Mouse (Mus musculus) heart, adult 2 months (tissue): ENCODE results near the gene Hist1h1a. TPM values are rescaled to one million over a fixed set of nuclear protein-coding genes. Genes with fewer than 3 reads are reported as not detected.
"Not testable (repeated sequence)": the region's sequence is repeated elsewhere in the genome, so short reads cannot be mapped to it uniquely, and the experiment has no call there.

Experiments
- DNase-seq, 2 experiments: peaks; one replicate each; pipeline ENCODE4 v3.0.0; 2021
- H3K27ac ChIP-seq: fragments of 200-600 bp; 2 replicates; pipeline ENCODE4 v1.8.1; 2022
- H3K27me3 ChIP-seq: fragments of 200-500 bp; 2 replicates; pipeline ENCODE4 v1.6.1; 2012; ENCODE audit warnings: mild to moderate bottlenecking, low read length, inconsistent platforms, mixed read lengths; ENCODE audit not compliant: control insufficient read depth, insufficient read depth
- H3K36me3 ChIP-seq: fragments of 200-500 bp; 2 replicates; pipeline ENCODE4 v1.6.1; 2012; ENCODE audit warnings: low read length, inconsistent platforms; ENCODE audit not compliant: control insufficient read depth, insufficient read depth
- H3K4me1 ChIP-seq: fragments of 200-500 bp; 2 replicates; pipeline ENCODE4 v1.6.1; 2011; ENCODE audit warnings: low read length; ENCODE audit not compliant: control insufficient read depth, insufficient read depth
- H3K4me3 ChIP-seq: fragments of 200-600 bp; 2 replicates; pipeline ENCODE4 v1.8.1; 2022
- H3K79me2 ChIP-seq: fragments of 200-500 bp; replicated peaks from 2 replicates; pipeline ENCODE4 v1.6.1; 2012; ENCODE audit warnings: mild to moderate bottlenecking, inconsistent platforms, low read length, moderate library complexity, mixed read lengths; ENCODE audit not compliant: control insufficient read depth, insufficient read depth
- H3K9ac ChIP-seq: fragments of 200-500 bp; 2 replicates; pipeline ENCODE4 v1.6.1; 2012; ENCODE audit warnings: low read depth, mild to moderate bottlenecking, control low read depth, inconsistent platforms, low read length, mixed read lengths
- CTCF ChIP-seq: fragments of 200-600 bp; IDR thresholded peaks from 2 replicates; pipeline ENCODE4 v1.8.1; 2022; ENCODE audit warnings: antibody characterized with exemption, mild to moderate bottlenecking, moderate library complexity
- EP300 ChIP-seq: fragments of 200-500 bp; IDR thresholded peaks from 2 replicates; pipeline ENCODE4 v1.6.1; 2011; ENCODE audit warnings: low read depth, low read length, control low read depth; ENCODE audit not compliant: insufficient read depth
- POLR2A ChIP-seq: fragments of 200-500 bp; IDR thresholded peaks from 2 replicates; pipeline ENCODE4 v1.6.1; 2011; ENCODE audit warnings: mild to moderate bottlenecking, low read depth, low read length, control low read depth; ENCODE audit not compliant: insufficient read depth
- WGBS: fragments of 180-500 bp; shearing (Covaris S2); methylation state at CpG from one replicate; pipeline ENCODE4 v1.1.7; 2018; 5-methylcytosine and 5-hydroxymethylcytosine counted together
- intact Hi-C: fragments of 180-260 bp; cut with DNase I; formaldehyde crosslinking; loops from one replicate; pipeline ENCODE4 v1.15.1; 2025
- polyA plus RNA-seq: library from polyadenylated mRNA; depleted of rRNA; stranded (reverse); fragments of >200 nt; gene quantifications from 2 replicates; pipeline ENCODE4 v1.2.3, GENCODE M21; 2012
- total RNA-seq, 2 experiments: library from RNA; stranded (reverse); gene quantifications; 2 replicates each; pipeline ENCODE4 v1.2.3; 2021

Gene Hist1h1a
- total and polyA plus RNA-seq, 3 experiments: 0.21 to 3.4 (median 2.0) TPM

DNA sequence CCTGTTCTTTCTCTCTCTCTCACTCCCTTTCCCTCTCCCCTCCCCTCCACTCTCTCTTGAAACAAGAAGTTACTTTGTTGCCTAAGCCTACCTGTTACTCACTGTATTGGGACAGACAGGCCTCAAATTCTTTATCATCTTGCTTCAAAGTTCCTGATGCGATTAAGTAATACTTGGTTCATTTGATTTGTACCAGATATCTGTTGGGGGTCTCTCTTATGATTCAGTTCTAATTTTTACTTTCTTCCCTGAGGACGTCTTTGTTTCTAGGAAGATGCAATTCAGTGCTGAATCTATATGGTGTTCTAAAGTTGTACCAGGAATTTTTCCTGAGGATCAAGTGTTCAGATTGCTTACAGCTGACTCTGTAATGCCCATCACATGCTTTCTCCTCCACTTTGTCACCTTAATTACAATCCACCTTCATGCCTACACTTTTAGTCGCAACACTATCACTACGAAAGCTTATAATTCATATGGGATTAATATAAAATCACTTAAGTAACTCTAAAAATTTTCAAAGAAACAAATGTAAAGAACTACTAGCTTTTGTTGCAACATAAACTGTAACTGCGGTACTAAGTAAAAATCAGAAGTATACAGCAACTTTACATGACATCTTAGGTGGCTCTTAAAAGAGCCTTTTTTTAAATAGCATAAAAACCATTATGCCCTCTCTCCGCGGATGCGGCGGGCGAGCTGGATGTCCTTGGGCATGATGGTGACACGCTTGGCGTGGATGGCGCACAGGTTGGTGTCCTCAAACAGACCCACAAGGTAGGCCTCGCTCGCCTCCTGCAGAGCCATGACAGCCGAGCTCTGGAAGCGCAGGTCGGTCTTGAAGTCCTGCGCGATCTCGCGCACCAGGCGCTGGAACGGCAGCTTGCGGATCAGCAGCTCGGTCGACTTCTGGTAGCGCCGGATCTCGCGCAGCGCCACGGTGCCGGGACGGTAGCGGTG is 18.8 kb upstream of the Hist1h1a start:
- H3K9ac ChIP-seq: no peak overlapping the region
- intact Hi-C loops: loop anchor here (5.0 kb wide), 4 partner anchors 122 to 1702 kb away; partner anchors contain the start of genes Hist1h1e, Hist1h2af, Hist1h2ag and Hist1h2be
- H3K27ac ChIP-seq: no peak overlapping the region
- DNase-seq: no peak
- no peaks in the 10 kb centered on the region for H3K79me2 ChIP-seq
- TF ChIP-seq CTCF (no peak), EP300 (no peak), POLR2A (no peak)
- WGBS: 13% methylated on average over 18 of the region's 36 CpGs
- H3K4me1 ChIP-seq: peaks cover 4% of the 10 kb centered on the region
- no peaks in the 10 kb centered on the region for H3K27me3 ChIP-seq
- H3K36me3 ChIP-seq: peaks cover 13% of the 10 kb centered on the region
- H3K4me3 ChIP-seq: peak overlapping the region; percentile 56; the same call in 1 of the 2 replicates

DNA sequence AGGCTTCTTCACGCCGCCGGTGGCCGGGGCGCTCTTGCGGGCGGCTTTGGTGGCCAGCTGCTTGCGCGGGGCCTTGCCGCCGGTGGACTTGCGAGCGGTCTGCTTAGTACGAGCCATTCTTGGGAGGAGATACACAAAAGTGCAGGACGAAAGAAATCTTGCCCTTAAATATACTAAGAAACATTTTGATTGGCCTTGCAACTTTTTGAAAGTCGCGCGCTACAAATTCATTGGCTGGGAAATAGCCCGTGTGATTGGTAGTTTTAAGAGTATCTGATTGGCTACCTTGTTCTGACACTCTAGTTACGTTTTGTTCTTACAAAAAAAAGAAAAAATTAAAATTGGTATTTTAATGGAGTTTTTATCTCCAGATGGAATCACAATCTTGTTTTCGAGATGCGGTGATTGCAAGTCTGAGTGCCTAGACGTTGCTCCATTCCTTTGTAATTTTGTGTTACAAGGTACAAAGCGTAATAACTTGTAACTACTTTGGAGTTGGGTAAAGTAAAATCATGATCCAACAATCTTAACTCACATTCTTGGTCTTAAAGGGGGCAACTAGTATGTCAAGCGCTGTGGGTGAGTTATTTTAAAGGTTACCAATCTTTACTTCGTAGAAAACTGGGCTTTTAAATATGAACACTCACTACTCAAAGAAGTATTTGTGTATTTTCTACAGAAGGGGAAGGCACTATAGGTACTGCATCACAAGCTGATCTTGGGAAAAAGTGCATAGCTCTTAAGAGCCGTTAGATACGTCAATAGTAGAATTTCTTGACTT is 17.9 kb upstream of the Hist1h1a start, which contains the start of gene Hist1h3c:
Gene Hist1h3c (minus strand): TSS at position 222 of the 781 bp plus-strand sequence.
- TF ChIP-seq CTCF: peak; percentile 30
- TF ChIP-seq EP300: no peak
- H3K4me3 ChIP-seq: peak within 1 kb of the TSS; percentile 56
- intact Hi-C loops: loop anchor here (5.0 kb wide), 2 partner anchors 123 to 1703 kb away; partner anchors contain the start of genes Hist1h1e, Hist1h2ag, Hist1h2be and Hist1h2bj
- H3K27me3 ChIP-seq: no peaks in the 10 kb centered on the region
- H3K36me3 ChIP-seq: peaks cover 13% of the 10 kb centered on the region
- peaks cover 4% of the 10 kb centered on the region for H3K4me1 ChIP-seq
- peak within 1 kb of the TSS; percentile 94 for H3K27ac ChIP-seq
- peak; percentile 81 to 86 for DNase-seq
- 2% methylated on average over 25 of the region's 28 CpGs for WGBS
- H3K79me2 ChIP-seq: no peaks in the 10 kb centered on the region
- peak within 1 kb of the TSS; percentile 92 for H3K9ac ChIP-seq

DNA sequence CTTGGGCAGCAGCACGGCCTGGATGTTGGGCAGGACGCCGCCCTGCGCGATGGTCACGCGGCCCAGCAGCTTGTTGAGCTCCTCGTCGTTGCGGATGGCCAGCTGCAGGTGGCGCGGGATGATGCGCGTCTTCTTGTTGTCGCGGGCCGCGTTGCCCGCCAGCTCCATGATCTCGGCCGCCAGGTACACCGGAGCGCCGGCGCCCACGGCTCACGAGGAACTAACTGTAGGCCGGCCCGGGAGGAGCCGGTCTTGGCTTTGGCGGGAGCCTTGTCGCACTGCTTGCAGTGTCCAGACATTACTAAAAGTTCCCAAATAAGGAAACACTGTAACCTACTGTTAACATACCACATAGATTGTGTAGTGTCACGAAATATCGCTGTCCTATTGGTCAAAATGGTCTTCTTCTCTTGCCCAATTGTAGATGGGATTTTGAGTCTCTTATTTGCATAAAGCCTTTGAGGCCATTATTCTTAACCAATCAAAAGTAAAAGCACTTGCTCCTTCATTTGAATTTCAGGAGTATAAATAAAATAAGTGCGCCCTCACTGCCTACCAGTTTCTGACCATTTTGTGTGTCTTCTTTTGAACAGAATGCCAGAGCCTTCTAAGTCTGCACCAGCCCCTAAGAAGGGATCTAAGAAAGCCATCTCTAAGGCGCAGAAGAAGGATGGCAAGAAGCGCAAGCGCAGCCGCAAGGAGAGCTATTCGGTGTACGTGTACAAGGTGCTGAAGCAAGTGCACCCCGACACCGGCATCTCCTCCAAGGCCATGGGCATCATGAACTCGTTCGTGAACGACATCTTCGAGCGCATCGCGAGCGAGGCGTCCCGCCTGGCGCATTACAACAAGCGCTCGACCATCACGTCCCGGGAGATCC is 17.0 kb upstream of the Hist1h1a start, which contains the start of gene Hist1h2bb:
Gene Hist1h2bb (plus strand): TSS at position 534 of the 880 bp plus-strand sequence.
- DNase-seq: peak; percentile 81 to 85

DNA sequence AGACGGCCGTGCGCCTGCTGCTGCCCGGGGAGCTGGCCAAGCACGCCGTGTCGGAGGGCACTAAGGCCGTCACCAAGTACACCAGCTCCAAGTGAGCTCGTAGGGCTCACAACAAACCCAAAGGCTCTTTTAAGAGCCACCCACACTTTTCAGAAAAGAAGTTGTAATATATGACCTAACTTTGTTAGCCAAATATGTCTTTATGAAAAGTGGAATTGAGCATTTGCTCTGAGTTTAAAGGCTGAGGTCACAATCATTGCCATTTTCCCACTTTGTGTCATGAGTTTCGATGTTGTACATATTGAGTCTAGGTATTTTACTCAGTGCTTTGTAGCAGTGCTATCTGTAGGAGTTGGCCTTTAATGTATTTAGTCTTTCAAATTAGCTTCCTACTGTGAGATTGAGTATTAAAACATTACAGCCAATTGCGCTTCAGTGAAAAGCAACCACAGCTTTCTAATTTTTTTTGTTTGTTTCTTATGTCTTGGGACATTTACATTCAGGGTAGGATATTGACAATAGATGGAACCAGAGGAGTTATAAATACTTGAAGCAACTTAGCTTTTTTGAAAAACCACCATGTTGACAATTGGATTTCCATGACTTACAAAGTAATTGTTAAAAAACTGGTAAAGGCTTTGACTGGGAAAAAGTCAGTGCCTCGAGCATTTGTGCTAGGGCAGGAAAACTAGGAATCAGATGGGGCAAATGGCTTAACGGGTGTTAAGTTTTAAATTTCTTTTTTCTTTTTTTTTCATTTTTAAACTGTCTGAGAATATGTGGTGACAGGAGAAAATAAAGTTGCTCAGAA is 16.2 kb upstream of the Hist1h1a start:
- intact Hi-C loops: loop anchor here (5.0 kb wide), 2 partner anchors 125 to 1705 kb away; partner anchors contain the start of genes Hist1h1e, Hist1h2ag, Hist1h2be and Hist1h2bj
- peak overlapping the region; percentile 40; the same call in 1 of the 2 replicates for H3K9ac ChIP-seq
- WGBS: 14% methylated on average over 13 of the region's 13 CpGs
- no peak for DNase-seq
- TF ChIP-seq CTCF (no peak), POLR2A (no peak)
- no peak overlapping the region for H3K4me3 ChIP-seq
- peaks cover 3% of the 10 kb centered on the region for H3K4me1 ChIP-seq
- peak overlapping the region; percentile 12; the same call in 1 of the 2 replicates for H3K27ac ChIP-seq
- H3K36me3 ChIP-seq: peaks cover 3% of the 10 kb centered on the region
- H3K79me2 ChIP-seq: no peaks in the 10 kb centered on the region
- no peaks in the 10 kb centered on the region for H3K27me3 ChIP-seq

More for the DNA sequence above, 17.0 kb upstream of the Hist1h1a start, which contains the start of gene Hist1h2bb:
- H3K27ac ChIP-seq: peak within 1 kb of the TSS; percentile 94
- peak; percentile 42 for TF ChIP-seq CTCF
- TF ChIP-seq EP300: 0 out of 2 replicates have a peak, but pooled peaks have one; percentile 8
- peak; percentile 69 for TF ChIP-seq POLR2A
- H3K4me1 ChIP-seq, H3K79me2 ChIP-seq, H3K27me3 ChIP-seq: not testable (repeated sequence)
- H3K9ac ChIP-seq: peak within 1 kb of the TSS; percentile 92
- under 1% methylated on average over 52 of the region's 58 CpGs for WGBS
- peak within 1 kb of the TSS; percentile 56 for H3K4me3 ChIP-seq
- intact Hi-C loops: loop anchor here (5.0 kb wide), 2 partner anchors 124 to 1704 kb away; partner anchors contain the start of genes Hist1h1e, Hist1h2ag, Hist1h2be and Hist1h2bj
- H3K36me3 ChIP-seq: peaks cover 10% of the 10 kb centered on the region
